Mouse (Mus musculus) limb, embryonic 11.5 days (tissue): Measurements from ENCODE around the gene Crb2. TPM values are rescaled to one million over a fixed set of nuclear protein-coding genes. Genes with fewer than 3 reads are reported as not detected.

ENCODE experiments used
- ATAC-seq: fragments of 200-750 bp; cut with Nextera tagmentation; 2 replicates; pipeline ENCODE4 v1.8.0; 2017; ENCODE audit warnings: low read depth; ENCODE audit not compliant: insufficient number of reproducible peaks, low FRiP score, low TSS enrichment
- DNase-seq: peaks from one replicate; pipeline ENCODE4 v3.0.0-alpha.2; 2015; ENCODE audit warnings: low spot score
- H3K27ac ChIP-seq: fragments of 300-500 bp; sonication (generic); replicated peaks from 2 replicates; pipeline ENCODE4 v1.5.1; 2014; ENCODE audit warnings: low read depth, mild to moderate bottlenecking, low read length
- H3K27me3 ChIP-seq: fragments of 300-500 bp; sonication (generic); 2 replicates; pipeline ENCODE4 v1.6.1; 2014; ENCODE audit warnings: mild to moderate bottlenecking, low read length, mixed read lengths; ENCODE audit not compliant: control insufficient read depth, insufficient read depth
- H3K36me3 ChIP-seq: fragments of 300-500 bp; sonication (generic); 2 replicates; pipeline ENCODE4 v1.6.1; 2014; ENCODE audit warnings: mild to moderate bottlenecking, low read length, moderate library complexity, mixed read lengths; ENCODE audit not compliant: control insufficient read depth, insufficient read depth
- H3K4me1 ChIP-seq: fragments of 300-500 bp; sonication (generic); 2 replicates; pipeline ENCODE4 v1.6.1; 2014; ENCODE audit warnings: low read length, mixed read lengths; ENCODE audit not compliant: control insufficient read depth, insufficient read depth
- H3K4me2 ChIP-seq: fragments of 300-500 bp; sonication (generic); 2 replicates; pipeline ENCODE4 v1.6.1; 2014; ENCODE audit warnings: low read depth, mild to moderate bottlenecking, moderate library complexity; ENCODE audit not compliant: severe bottlenecking
- H3K4me3 ChIP-seq: fragments of 300-500 bp; sonication (generic); 2 replicates; pipeline ENCODE4 v1.5.1; 2014; ENCODE audit warnings: low read depth, low read length
- H3K9ac ChIP-seq: fragments of 300-500 bp; sonication (generic); 2 replicates; pipeline ENCODE4 v1.6.1; 2014; ENCODE audit warnings: mild to moderate bottlenecking, low read length
- H3K9me3 ChIP-seq: fragments of 300-500 bp; sonication (generic); 2 replicates; pipeline ENCODE4 v1.6.1; 2016; ENCODE audit warnings: low read length; ENCODE audit not compliant: control insufficient read depth
- WGBS: fragments of 180-500 bp; shearing (Covaris S2); extraction: QIAGEN DNeasy Blood & Tissue Kit; methylation state at CpG from one replicate; pipeline ENCODE4 v1.1.7; 2014; 5-methylcytosine and 5-hydroxymethylcytosine counted together
- polyA plus RNA-seq: library from polyadenylated mRNA; unstranded; fragments of >200 nt; fragmentation: Nextera tagmentation; extraction: Ambion mirVana; gene quantifications from 2 replicates; pipeline ENCODE4 v1.2.1, GENCODE M21; 2014

The Crb2 gene
- polyA plus RNA-seq, 1 experiment from 2014 or later: 0.80 TPM

DNA sequence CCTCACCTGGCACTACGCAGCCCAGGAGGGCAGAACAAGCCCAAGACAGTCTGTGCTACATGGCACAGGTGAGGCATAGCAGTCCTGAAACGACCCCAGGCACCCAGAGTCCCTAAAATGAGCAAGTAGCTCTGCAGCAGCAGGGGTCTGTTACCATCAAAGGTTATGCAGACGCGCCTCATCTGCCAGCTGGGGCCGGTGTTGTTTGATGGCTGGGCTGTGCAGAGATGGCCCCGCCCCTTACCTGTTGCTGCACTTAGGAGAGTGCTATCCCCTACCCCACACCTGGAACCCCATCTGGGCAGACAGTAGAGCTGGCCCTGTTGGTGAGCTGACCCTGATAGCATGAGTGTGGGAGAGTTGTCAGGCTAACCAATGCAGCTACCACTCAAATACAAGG lies 15.4 kb upstream of the Crb2 start:
- Histone ChIP-seq H3K27ac (no peak overlapping the region), H3K36me3 (no peaks in the 10 kb centered on the region), H3K27me3 (peaks cover 2% of the 10 kb centered on the region; the same call in 1 of the 2 replicates), H3K4me1 (peaks cover 26% of the 10 kb centered on the region), H3K9me3 (no peaks in the 10 kb centered on the region), H3K4me3 (no peak overlapping the region), H3K9ac (no peak overlapping the region), H3K4me2 (no peak overlapping the region)
- no peak for ATAC-seq
- 29% methylated on average over 6 of the region's 6 CpGs for WGBS
- DNase-seq: no peak

DNA sequence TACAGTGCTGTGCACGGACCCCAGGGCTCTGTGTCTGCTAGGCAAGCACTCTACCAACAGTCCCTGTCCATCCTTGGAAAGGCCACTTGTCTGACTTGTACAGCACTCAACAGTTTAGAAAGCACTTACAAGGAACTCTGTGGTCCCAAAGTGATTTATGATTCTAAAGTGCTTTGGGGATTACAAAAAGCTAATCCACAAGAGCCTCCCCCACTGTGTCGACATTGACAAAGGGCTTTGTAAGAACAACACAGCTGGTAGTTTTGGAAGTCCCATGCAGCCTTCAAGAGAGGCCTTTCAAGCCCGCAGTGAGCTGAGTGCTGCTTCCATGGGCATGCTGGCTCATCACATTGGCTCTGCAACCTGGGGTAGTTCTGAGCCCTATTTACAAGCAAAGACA lies 12.4 kb upstream of the Crb2 start:
- Histone ChIP-seq H3K4me3 (no peak overlapping the region), H3K9ac (no peak overlapping the region), H3K9me3 (no peaks in the 10 kb centered on the region), H3K27me3 (0 out of 2 replicates have a peak, but pooled peaks cover 2% of the 10 kb centered on the region), H3K4me1 (peaks cover 35% of the 10 kb centered on the region), H3K27ac (no peak overlapping the region), H3K36me3 (no peaks in the 10 kb centered on the region), H3K4me2 (no peak overlapping the region)
- ATAC-seq (no peak), DNase-seq (no peak)
- WGBS: 21% methylated on average over 3 of the region's 3 CpGs

DNA sequence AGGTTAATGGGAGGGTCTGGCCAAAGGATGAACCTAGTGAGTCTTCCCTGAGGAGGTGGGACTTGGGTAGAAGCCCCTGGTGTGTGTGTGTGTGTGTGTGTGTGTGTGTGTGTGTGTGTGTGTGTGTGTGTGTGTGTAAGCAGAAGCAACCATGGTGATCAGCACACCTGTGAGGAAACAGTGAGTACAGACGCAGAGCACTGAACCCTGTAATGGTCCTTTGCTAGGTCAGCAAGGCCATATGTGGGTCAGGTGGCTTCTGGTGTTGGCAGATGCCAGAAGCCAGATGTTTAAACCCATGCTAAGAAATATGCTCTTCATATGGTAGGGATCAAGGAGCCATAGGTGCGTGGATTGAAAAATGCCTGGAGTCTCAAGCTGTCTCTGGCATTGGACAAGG lies 11.5 kb upstream of the Crb2 start:
- 0 out of 2 replicates have a peak, but pooled peaks cover 2% of the 10 kb centered on the region for H3K27me3 ChIP-seq
- H3K27ac ChIP-seq: no peak overlapping the region
- peaks cover 33% of the 10 kb centered on the region for H3K4me1 ChIP-seq
- DNase-seq: no peak
- no peaks in the 10 kb centered on the region for H3K9me3 ChIP-seq
- H3K36me3 ChIP-seq: no peaks in the 10 kb centered on the region
- no peak overlapping the region for H3K9ac ChIP-seq
- no peak overlapping the region for H3K4me3 ChIP-seq
- H3K4me2 ChIP-seq: no peak overlapping the region
- ATAC-seq: no peak
- 38% methylated on average over 2 of the region's 2 CpGs for WGBS

DNA sequence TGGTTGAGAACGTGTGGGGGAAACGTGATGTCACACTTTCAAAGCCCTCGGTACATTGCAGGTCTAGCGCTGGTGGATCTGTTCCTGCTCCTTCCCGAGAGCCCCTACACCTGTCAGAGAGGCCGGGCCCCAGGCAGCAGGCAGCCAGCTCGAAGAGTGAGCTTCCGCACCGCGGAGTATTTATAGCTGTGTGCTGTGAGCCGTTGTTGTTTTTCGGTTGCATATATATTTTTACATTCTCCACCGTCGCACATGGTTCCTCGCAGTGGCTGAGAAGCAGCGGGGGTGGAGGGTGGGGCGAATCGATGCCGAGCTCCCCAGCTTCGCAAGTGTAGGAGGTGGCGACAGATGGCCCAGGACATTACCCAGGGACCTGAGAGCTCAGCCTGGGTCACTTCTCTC lies 11.0 kb upstream of the Crb2 start:
- Histone ChIP-seq H3K27ac (no peak overlapping the region), H3K4me3 (no peak overlapping the region), H3K4me1 (peaks cover 33% of the 10 kb centered on the region), H3K4me2 (no peak overlapping the region), H3K9me3 (no peaks in the 10 kb centered on the region), H3K27me3 (no peaks in the 10 kb centered on the region), H3K9ac (0 out of 2 replicates have a peak overlapping the region, but pooled peaks have one; percentile 8), H3K36me3 (no peaks in the 10 kb centered on the region)
- no peak for ATAC-seq
- DNase-seq: no peak
- WGBS: 14% methylated on average over 21 of the region's 21 CpGs

DNA sequence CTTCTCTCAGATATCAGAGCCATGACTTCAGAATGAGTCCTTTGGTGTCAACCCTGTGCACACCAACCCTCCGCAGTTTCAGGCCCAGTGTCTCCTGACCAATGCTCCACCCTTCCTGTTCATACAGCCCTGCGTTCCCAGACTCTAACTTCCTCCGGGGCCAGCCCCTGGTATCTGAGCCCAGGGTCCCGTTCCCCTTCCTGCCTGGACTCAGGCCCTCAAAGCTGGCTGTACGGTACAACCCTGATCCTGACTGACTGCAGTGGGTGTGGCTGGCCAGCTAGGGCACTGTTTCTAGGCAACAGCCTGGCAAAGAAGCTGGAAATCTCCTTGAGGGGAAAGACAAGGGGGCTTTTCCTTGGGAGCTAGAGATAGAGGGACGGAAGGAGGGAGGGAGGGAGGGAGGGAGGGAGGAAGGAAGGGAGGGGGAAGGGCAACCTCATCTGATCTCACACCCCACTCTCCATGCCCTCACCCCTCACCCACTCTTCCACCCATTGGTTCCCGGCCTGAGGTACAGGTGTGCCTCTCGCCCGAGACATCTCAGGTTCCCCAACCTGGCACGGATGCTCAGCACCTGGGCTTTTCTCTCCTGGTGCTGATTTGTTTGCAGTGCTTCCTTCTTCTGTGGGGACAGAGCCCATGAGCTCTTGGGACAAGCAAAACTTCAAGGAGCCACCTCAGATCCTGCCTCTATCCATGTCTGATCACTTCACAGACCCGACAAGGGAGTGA lies 9.9 kb upstream of the Crb2 start:
- no peak overlapping the region for H3K27ac ChIP-seq
- H3K4me2 ChIP-seq: no peak overlapping the region
- 60% methylated on average over 10 of the region's 11 CpGs for WGBS
- H3K9ac ChIP-seq: no peak overlapping the region
- H3K27me3 ChIP-seq: no peaks in the 10 kb centered on the region
- ATAC-seq: no peak
- H3K36me3 ChIP-seq: no peaks in the 10 kb centered on the region
- no peaks in the 10 kb centered on the region for H3K9me3 ChIP-seq
- no peak overlapping the region for H3K4me3 ChIP-seq
- H3K4me1 ChIP-seq: peaks cover 33% of the 10 kb centered on the region
- DNase-seq: no peak

DNA sequence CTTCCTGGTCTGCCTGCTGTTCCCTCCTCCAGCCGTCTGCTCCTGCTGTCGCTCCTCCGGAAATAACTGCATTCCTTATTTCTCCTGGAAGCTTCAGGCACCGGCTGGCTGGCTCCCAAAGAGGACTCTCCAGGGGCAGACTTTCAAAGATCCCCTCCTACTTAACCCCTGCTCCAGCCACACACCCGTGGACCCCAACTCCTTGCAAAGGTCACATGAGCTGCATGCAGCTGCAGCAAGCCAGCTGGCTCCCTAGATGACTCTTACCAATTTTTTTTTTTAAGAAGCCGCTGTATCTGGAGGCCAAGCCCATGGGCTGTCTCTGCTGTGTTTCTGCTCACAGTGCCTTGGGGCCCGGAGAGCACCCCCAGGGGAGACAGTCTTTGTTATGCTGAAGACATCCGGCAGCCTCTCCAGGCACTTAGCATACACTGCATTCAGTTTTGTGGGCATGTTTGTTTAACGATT lies 8.9 kb upstream of the Crb2 start:
- H3K27me3 ChIP-seq: no peaks in the 10 kb centered on the region
- H3K9ac ChIP-seq: no peak overlapping the region
- WGBS: 8% methylated on average over 9 of the region's 9 CpGs
- H3K4me2 ChIP-seq: no peak overlapping the region; the same call in 1 of the 2 replicates
- H3K4me3 ChIP-seq: no peak overlapping the region
- peaks cover 33% of the 10 kb centered on the region for H3K4me1 ChIP-seq
- no peak overlapping the region for H3K27ac ChIP-seq
- DNase-seq: no peak
- ATAC-seq: no peak
- no peaks in the 10 kb centered on the region for H3K36me3 ChIP-seq
- H3K9me3 ChIP-seq: no peaks in the 10 kb centered on the region

DNA sequence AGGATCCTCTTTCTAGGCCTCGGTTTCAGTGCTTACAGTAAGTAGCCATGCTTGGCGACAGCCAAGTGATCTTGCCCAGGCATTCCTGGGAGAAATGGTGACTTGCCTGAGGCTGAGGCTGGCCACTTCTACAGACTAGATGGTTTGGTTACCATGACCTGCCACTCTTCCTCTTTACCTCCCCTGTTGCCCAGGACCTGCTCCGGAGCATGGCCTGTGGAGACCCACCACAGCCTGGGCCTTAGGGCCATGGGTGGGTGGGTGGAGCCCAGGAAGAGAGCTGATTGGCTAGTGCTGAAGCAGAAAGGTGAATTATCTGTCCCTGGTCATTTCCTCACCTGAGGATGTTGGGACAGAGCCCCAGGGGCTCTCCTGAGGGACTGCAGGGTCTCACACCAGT lies 8.3 kb upstream of the Crb2 start:
- Histone ChIP-seq H3K4me3 (no peak overlapping the region), H3K4me1 (peaks cover 33% of the 10 kb centered on the region), H3K27ac (no peak overlapping the region), H3K9me3 (no peaks in the 10 kb centered on the region), H3K27me3 (no peaks in the 10 kb centered on the region), H3K36me3 (no peaks in the 10 kb centered on the region), H3K4me2 (no peak overlapping the region), H3K9ac (no peak overlapping the region)
- 59% methylated on average over 3 of the region's 3 CpGs for WGBS
- no peak for ATAC-seq
- DNase-seq: no peak

DNA sequence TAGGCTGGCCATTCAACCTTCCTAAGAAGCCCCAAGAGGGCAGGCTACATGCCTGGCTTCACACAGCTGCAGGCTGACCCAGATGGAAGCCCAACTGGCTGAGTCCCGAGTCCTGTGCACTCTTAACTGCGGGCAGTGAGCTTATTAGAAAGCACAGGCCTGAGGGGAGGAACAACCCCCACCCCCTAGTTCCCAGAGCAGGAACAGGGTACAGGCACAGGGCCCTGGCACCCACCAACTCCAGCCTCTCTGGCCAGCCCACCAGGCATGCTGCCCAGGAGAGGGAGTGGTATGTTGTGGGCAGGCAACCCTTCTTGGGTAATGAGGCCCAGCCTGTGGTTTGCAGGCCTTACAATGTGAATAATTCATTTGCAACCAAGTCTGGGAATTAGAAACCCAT lies 7.1 kb upstream of the Crb2 start:
- Histone ChIP-seq H3K36me3 (no peaks in the 10 kb centered on the region), H3K9ac (no peak overlapping the region), H3K4me1 (peaks cover 30% of the 10 kb centered on the region), H3K9me3 (no peaks in the 10 kb centered on the region), H3K27ac (no peak overlapping the region), H3K4me2 (no peak overlapping the region), H3K27me3 (no peaks in the 10 kb centered on the region), H3K4me3 (no peak overlapping the region)
- 16% methylated on average over 2 of the region's 2 CpGs for WGBS
- ATAC-seq (no peak), DNase-seq (no peak)

DNA sequence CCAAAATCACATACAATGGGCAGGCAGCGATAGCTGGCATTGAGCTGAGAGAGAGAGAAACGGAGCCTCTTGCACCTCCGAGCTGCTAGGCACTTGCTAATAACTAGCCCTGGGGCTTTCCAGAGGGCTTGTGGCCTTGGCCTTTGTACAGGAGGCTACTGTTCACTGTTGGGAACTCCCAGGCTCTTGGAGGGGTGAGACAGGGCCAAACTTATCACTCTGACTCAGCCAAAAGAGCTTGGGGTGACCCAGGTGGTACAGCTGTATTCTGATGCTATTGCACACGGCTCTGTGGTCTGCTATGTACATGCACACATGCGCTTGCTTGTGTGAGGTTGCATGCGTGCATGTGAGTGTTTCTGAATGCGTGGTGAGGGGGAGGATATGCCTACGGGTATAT lies 6.3 kb upstream of the Crb2 start:
- H3K27ac ChIP-seq: no peak overlapping the region
- WGBS: 87% methylated on average over 8 of the region's 8 CpGs
- no peak overlapping the region for H3K9ac ChIP-seq
- no peaks in the 10 kb centered on the region for H3K36me3 ChIP-seq
- peaks cover 25% of the 10 kb centered on the region for H3K4me1 ChIP-seq
- no peak overlapping the region for H3K4me3 ChIP-seq
- ATAC-seq (no peak), DNase-seq (no peak)
- no peaks in the 10 kb centered on the region for H3K27me3 ChIP-seq
- no peaks in the 10 kb centered on the region for H3K9me3 ChIP-seq
- no peak overlapping the region for H3K4me2 ChIP-seq
